Mouse (Mus musculus) kidney, postnatal 0 days (tissue): ENCODE data around the gene Slit3. TPM values are rescaled to one million over a fixed set of nuclear protein-coding genes. Genes with fewer than 3 reads are reported as not detected.

Experiments
- ATAC-seq: fragments of 200-750 bp; cut with Nextera tagmentation; replicated peaks from 2 replicates; pipeline ENCODE4 v1.8.0; 2017; ENCODE audit warnings: low read depth, moderate number of reproducible peaks, moderate TSS enrichment, moderate library complexity; ENCODE audit not compliant: low FRiP score
- DNase-seq: peaks from one replicate; pipeline ENCODE4 v3.0.0-alpha.2; 2016; ENCODE audit warnings: low spot score
- H3K27ac ChIP-seq: fragments of 300-500 bp; sonication (generic); 2 replicates; pipeline ENCODE4 v1.5.1; 2014; ENCODE audit warnings: mild to moderate bottlenecking
- H3K27me3 ChIP-seq: fragments of 300-500 bp; sonication (generic); 2 replicates; pipeline ENCODE4 v1.6.1; 2014; ENCODE audit warnings: low read length, mixed read lengths; ENCODE audit not compliant: insufficient read depth
- H3K36me3 ChIP-seq: fragments of 300-500 bp; sonication (generic); 2 replicates; pipeline ENCODE4 v1.6.1; 2014; ENCODE audit warnings: low read length, mixed read lengths; ENCODE audit not compliant: insufficient read depth
- H3K4me1 ChIP-seq: fragments of 300-500 bp; sonication (generic); replicated peaks from 2 replicates; pipeline ENCODE4 v1.6.1; 2014; ENCODE audit warnings: antibody characterized with exemption, low read length, mixed read lengths; ENCODE audit not compliant: insufficient read depth
- H3K4me2 ChIP-seq: fragments of 300-500 bp; sonication (generic); 2 replicates; pipeline ENCODE4 v1.6.1; 2014; ENCODE audit warnings: mild to moderate bottlenecking, low read length, moderate library complexity, mixed read lengths
- H3K4me3 ChIP-seq: fragments of 300-500 bp; sonication (generic); replicated peaks from 2 replicates; pipeline ENCODE4 v1.5.1; 2014; ENCODE audit warnings: low read depth, low read length
- H3K9ac ChIP-seq: fragments of 300-500 bp; sonication (generic); 2 replicates; pipeline ENCODE4 v1.6.1; 2014; ENCODE audit warnings: low read depth, low read length
- H3K9me3 ChIP-seq: fragments of 300-500 bp; sonication (generic); replicated peaks from 2 replicates; pipeline ENCODE4 v1.6.1; 2016; ENCODE audit warnings: low read length, inconsistent platforms, mixed read lengths
- CTCF ChIP-seq: IDR thresholded peaks from 2 replicates; pipeline ENCODE4 v1.5.1; 2016; ENCODE audit warnings: antibody characterized with exemption, low read depth, mild to moderate bottlenecking, moderate library complexity
- WGBS: fragments of 180-500 bp; shearing (Covaris S2); extraction: QIAGEN DNeasy Blood & Tissue Kit; methylation state at CpG from one replicate; pipeline ENCODE4 v1.1.7; 2014; 5-methylcytosine and 5-hydroxymethylcytosine counted together
- polyA plus RNA-seq: library from polyadenylated mRNA; unstranded; fragments of >200 nt; fragmentation: Nextera tagmentation; extraction: Ambion mirVana; gene quantifications from 2 replicates; pipeline ENCODE4 v1.2.1, GENCODE M21; 2015

The Slit3 gene
- polyA plus RNA-seq, 1 experiment from 2014 or later = 6.6 TPM

- no peak for TF ChIP-seq CTCF
- DNase-seq (no peak), ATAC-seq (no peak)
- Histone ChIP-seq H3K36me3 (no peaks in the 10 kb centered on the region), H3K27me3 (no peaks in the 10 kb centered on the region), H3K4me2 (no peak overlapping the region), H3K27ac (no peak overlapping the region), H3K4me1 (no peaks in the 10 kb centered on the region), H3K9ac (no peak overlapping the region), H3K9me3 (no peaks in the 10 kb centered on the region), H3K4me3 (no peak overlapping the region)
- 73% methylated on average over 10 of the region's 10 CpGs for WGBS
Observed at GRCm38 (mm10) chr11:35231361-35232090, 110.5 kb downstream of the Slit3 start.

- Histone ChIP-seq H3K4me2 (no peak overlapping the region), H3K27me3 (no peaks in the 10 kb centered on the region), H3K4me3 (no peak overlapping the region), H3K9ac (no peak overlapping the region), H3K27ac (no peak overlapping the region), H3K4me1 (no peaks in the 10 kb centered on the region), H3K9me3 (no peaks in the 10 kb centered on the region), H3K36me3 (no peaks in the 10 kb centered on the region)
- TF ChIP-seq CTCF = no peak
- 77% methylated on average over 4 of the region's 4 CpGs for WGBS
- ATAC-seq (peak; percentile 29; the same call in 1 of the 2 replicates), DNase-seq (no peak)
Observed at GRCm38 (mm10) chr11:35232321-35232720, 111.3 kb downstream of the Slit3 start.

- Histone ChIP-seq H3K9ac (no peak overlapping the region), H3K27me3 (no peaks in the 10 kb centered on the region), H3K4me1 (no peaks in the 10 kb centered on the region), H3K9me3 (no peaks in the 10 kb centered on the region), H3K36me3 (no peaks in the 10 kb centered on the region), H3K4me3 (no peak overlapping the region), H3K4me2 (no peak overlapping the region), H3K27ac (no peak overlapping the region)
- ATAC-seq (no peak), DNase-seq (no peak)
- TF ChIP-seq CTCF = no peak
- 90% methylated on average over 7 of the region's 7 CpGs for WGBS
Observed at GRCm38 (mm10) chr11:35241379-35241778, 120.4 kb downstream of the Slit3 start.

GRCm38 (mm10) chr11:35243597-35243996 is 122.6 kb downstream of the Slit3 start:
- H3K36me3 ChIP-seq = no peaks in the 10 kb centered on the region
- no peak for TF ChIP-seq CTCF
- H3K4me2 ChIP-seq = no peak overlapping the region
- no peak overlapping the region for H3K4me3 ChIP-seq
- no peak overlapping the region for H3K9ac ChIP-seq
- DNase-seq = no peak
- H3K27ac ChIP-seq = no peak overlapping the region
- WGBS = 85% methylated on average over 9 of the region's 9 CpGs
- H3K27me3 ChIP-seq = no peaks in the 10 kb centered on the region
- H3K4me1 ChIP-seq = no peaks in the 10 kb centered on the region
- ATAC-seq = no peak
- no peaks in the 10 kb centered on the region for H3K9me3 ChIP-seq

GRCm38 (mm10) chr11:35244526-35244925 is 123.5 kb downstream of the Slit3 start:
- Histone ChIP-seq H3K9me3 (no peaks in the 10 kb centered on the region), H3K9ac (no peak overlapping the region), H3K36me3 (no peaks in the 10 kb centered on the region), H3K27me3 (no peaks in the 10 kb centered on the region), H3K4me2 (no peak overlapping the region), H3K4me1 (no peaks in the 10 kb centered on the region), H3K27ac (no peak overlapping the region), H3K4me3 (no peak overlapping the region)
- DNase-seq (no peak), ATAC-seq (no peak)
- TF ChIP-seq CTCF = no peak
- WGBS = 94% methylated on average over 7 of the region's 7 CpGs

GRCm38 (mm10) chr11:35246623-35247022 is 125.6 kb downstream of the Slit3 start:
- Histone ChIP-seq H3K9ac (no peak overlapping the region), H3K9me3 (no peaks in the 10 kb centered on the region), H3K36me3 (no peaks in the 10 kb centered on the region), H3K4me2 (no peak overlapping the region), H3K27ac (no peak overlapping the region), H3K4me1 (no peaks in the 10 kb centered on the region), H3K4me3 (no peak overlapping the region), H3K27me3 (no peaks in the 10 kb centered on the region)
- no peak for DNase-seq
- 77% methylated on average over 3 of the region's 3 CpGs for WGBS
- ATAC-seq = no peak
- no peak for TF ChIP-seq CTCF

GRCm38 (mm10) chr11:35248088-35248487 is 127.1 kb downstream of the Slit3 start:
- Histone ChIP-seq H3K36me3 (no peaks in the 10 kb centered on the region), H3K9me3 (no peaks in the 10 kb centered on the region), H3K4me2 (no peak overlapping the region), H3K4me1 (no peaks in the 10 kb centered on the region), H3K9ac (no peak overlapping the region), H3K4me3 (no peak overlapping the region), H3K27ac (no peak overlapping the region), H3K27me3 (no peaks in the 10 kb centered on the region)
- no peak for TF ChIP-seq CTCF
- DNase-seq (no peak), ATAC-seq (no peak)
- 72% methylated on average over 5 of the region's 5 CpGs for WGBS
